Mouse (Mus musculus): ENCODE data around the gene Clic1.

Gene Clic1

DNA sequence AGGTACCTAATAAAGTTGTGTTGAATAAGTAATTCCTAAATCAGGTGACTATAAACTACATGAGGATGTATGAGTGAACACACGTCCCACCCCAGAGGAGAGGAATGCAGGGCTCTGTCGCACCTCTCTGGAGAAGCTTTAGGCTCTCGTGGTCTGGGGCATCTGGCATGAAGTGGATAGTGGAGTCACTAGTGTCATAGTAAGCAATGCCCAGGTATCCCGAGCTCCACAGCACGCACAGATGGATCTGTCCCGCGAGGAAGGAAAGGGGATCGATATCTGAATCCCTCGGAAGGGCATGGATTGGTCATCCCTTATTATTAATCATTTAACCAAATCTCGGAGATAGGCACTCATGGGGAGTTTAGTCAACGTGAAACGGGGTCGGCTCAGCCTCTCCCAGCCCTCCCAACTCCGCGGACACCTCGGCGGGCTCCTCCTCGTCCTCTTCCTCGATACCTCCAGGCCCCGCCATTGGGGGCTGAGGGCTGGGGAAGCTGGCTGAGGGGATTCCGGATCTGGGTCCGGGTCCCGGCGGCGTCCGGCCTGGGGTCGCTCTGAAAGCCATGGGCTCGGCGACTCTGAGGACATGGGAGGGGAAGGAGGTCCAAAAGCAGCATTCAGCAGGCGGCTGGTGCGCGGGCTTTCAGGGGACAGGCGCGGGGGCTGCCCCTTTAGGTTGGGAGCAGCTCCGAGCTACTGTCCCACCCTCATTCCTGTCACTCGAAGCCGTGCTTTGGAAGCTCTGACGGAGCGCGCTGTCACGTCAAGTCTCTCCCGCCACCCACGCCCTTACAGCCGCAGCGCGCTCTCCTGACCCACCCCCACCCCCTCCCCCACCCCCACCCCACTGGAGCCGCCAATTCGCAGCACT is 3.7 kb upstream of the Clic1 start:
- no peak for DNase-seq

DNA sequence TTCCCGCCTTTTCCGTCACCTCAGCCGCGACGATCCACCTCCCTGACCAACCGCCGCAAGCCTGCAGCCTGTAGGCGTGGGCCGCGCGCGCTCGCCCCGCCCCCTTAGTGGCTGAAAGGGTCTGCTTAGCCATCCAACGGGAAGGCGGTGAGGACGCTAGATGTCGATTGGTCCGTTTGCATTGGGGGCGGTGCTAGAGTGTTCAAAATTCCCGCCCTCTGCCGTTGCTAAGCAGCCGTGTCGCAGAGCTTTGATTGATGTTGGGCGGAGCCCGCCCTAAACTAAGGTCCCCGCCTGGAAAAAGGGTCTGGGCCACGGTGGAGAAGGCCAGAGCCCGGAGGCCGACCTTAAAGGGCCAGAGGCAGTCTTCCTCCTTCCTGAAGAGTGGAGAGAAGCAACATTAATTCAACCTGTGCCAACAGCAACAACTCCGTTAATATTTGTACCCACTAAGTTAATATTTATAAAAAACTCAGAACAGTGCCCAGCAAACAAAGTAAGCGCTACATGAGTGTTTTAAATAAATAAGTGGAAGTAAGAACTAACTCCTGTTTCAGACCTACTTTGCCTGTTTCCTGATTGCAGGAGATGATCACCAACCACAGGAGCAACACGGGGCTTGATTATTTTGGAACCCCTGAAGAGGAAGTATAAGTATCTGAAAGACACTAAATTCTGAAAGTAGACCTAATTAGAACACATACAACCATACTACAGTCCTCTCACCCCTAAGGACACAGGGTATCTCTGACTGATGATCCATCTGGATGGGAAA is 2.9 kb upstream of the Clic1 start, which contains the start of gene Msh5:
Gene Msh5 (minus strand): TSS at position 65 of the 775 bp plus-strand sequence.
- DNase-seq, result peak; percentile 92

- no peak for DNase-seq
Measured at GRCm38 (mm10) chr17:35047688-35048087, 2.1 kb upstream of the Clic1 start.

GRCm38 (mm10) chr17:35048149-35048931 is 1.4 kb upstream of the Clic1 start:
- no peak for DNase-seq

GRCm38 (mm10) chr17:35048932-35049440 is 780 bp upstream of the Clic1 start:
- no peak for DNase-seq

DNA sequence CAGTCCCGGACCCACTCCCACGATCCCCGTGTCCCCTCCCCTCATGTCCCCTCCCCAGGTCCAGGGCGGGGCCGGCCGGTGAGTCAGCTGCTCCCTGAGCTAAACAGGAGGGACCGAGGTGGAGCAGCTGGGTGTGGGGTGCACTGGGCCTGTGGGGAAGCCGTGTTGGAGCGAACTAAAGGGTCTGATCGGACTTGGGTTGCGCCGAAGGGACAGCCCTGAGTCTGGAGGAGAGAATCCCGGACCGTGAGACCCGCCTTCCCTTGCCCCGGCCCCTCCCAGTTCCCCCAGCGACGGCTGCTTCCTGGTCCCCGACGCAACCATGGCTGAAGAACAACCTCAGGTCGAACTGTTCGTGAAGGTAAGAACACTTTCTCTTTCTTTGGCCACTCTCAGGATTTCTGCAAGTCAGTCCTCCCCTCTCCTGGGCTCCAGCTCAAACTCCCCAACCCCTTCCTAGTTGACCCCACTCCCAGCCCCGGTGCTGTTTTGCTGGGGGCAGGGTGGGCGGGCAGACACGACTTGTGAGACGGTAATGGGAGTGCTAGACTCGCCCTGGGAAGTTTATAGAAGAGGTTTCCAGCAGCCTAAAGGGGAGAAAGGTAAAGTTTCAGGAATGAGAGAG is 472 bp downstream of the Clic1 start:
- DNase-seq, result peak; percentile 47

GRCm38 (mm10) chr17:35051156-35052086 is 1.7 kb downstream of the Clic1 start:
- DNase-seq, result no peak

GRCm38 (mm10) chr17:35052271-35052798 is 2.6 kb downstream of the Clic1 start:
- DNase-seq, result no peak

- no peak for DNase-seq
Measured at GRCm38 (mm10) chr17:35055691-35056495, 6.1 kb downstream of the Clic1 start.

- no peak for DNase-seq
Measured at GRCm38 (mm10) chr17:35057090-35057489, 7.3 kb downstream of the Clic1 start.

- DNase-seq, result no peak
Measured at GRCm38 (mm10) chr17:35058316-35058715, 8.6 kb downstream of the Clic1 start.

GRCm38 (mm10) chr17:35058911-35059892 is 9.4 kb downstream of the Clic1 start, which contains the start of gene Ddah2:
Ddah2 (plus strand) TSS chr17:35059035.
- peak; percentile 80 for DNase-seq

GRCm38 (mm10) chr17:35060071-35060470 is 10.3 kb downstream of the Clic1 start:
- no peak for DNase-seq

DNA sequence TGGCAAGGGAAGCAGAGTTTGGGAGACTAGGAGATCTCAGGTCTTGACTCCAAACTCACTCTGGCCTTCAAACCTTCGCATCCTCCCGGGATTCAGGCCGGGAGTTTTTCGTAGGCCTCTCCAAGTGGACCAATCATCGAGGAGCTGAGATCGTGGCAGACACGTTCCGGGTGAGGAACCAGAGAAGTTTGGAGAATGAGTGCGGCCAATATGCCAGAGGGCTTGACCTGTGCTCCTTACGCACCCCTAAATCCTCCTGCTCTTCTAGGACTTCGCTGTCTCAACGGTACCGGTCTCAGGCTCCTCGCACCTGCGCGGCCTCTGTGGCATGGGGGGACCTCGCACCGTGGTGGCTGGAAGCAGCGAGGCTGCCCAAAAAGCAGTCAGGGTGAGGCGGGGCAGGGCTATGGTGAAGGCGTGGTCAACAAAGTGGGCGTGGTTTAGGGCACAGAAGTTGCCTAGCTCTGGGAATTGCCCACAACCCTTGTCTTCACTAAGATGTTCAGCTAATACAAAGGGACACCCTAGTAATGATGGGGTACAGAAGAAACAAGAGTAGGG is 11.1 kb downstream of the Clic1 start:
- DNase-seq, result no peak

DNA sequence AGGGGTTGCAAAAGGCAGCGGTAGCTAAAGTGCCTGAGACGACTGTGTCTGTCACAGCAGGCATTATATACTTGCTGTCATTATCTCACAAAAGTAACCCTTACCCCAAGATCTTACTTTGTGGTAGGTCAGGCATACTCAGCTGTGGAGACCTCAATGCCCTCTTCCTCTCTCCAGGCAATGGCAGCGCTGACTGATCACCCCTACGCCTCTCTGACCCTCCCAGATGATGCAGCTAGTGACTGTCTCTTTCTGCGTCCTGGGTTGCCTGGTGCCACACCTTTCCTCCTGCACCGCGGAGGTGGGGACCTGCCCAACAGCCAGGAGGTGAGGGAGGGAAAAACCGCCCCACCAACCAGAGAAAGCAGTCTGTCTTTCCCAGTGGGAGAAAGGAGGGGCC is 11.5 kb downstream of the Clic1 start:
- DNase-seq, result no peak

GRCm38 (mm10) chr17:35063466-35063865 is 13.7 kb downstream of the Clic1 start:
- no peak for DNase-seq

- DNase-seq, result no peak
Measured at GRCm38 (mm10) chr17:35064378-35064877, 14.7 kb downstream of the Clic1 start.
